Mouse (Mus musculus) fibroblast of lung, adult 2 months (primary cell): ENCODE measurements around the gene Ttc7b.

Experiments used
- DNase-seq: peaks from one replicate; pipeline ENCODE4 v3.0.0-alpha.2; 2011; ENCODE audit warnings: low read depth

Gene Ttc7b

GRCm38 (mm10) chr12:100520794-100521186 lies at the start of gene Ttc7b:
Ttc7b (minus strand) TSS chr12:100520826.
- DNase-seq = no peak

- no peak for DNase-seq
Observed at GRCm38 (mm10) chr12:100568831-100569230, 48.2 kb upstream of the Ttc7b start.

- DNase-seq = no peak
Observed at GRCm38 (mm10) chr12:100568105-100568504, 47.5 kb upstream of the Ttc7b start.

- no peak for DNase-seq
Observed at GRCm38 (mm10) chr12:100567627-100568026, 47.0 kb upstream of the Ttc7b start.

GRCm38 (mm10) chr12:100553675-100554074 lies 33.0 kb upstream of the Ttc7b start:
- DNase-seq = no peak

GRCm38 (mm10) chr12:100551972-100552371 lies 31.3 kb upstream of the Ttc7b start:
- no peak for DNase-seq

GRCm38 (mm10) chr12:100544194-100544567 lies 23.6 kb upstream of the Ttc7b start:
- DNase-seq = no peak

- no peak for DNase-seq
Observed at GRCm38 (mm10) chr12:100543437-100544193, 23.0 kb upstream of the Ttc7b start.

- DNase-seq = no peak
Observed at GRCm38 (mm10) chr12:100542494-100542893, 21.9 kb upstream of the Ttc7b start.

- DNase-seq = no peak
Observed at GRCm38 (mm10) chr12:100542076-100542475, 21.4 kb upstream of the Ttc7b start.

GRCm38 (mm10) chr12:100539158-100539714 lies 18.6 kb upstream of the Ttc7b start:
- no peak for DNase-seq

GRCm38 (mm10) chr12:100538445-100539157 lies 18.0 kb upstream of the Ttc7b start:
- DNase-seq = no peak

GRCm38 (mm10) chr12:100537091-100537490 lies 16.5 kb upstream of the Ttc7b start:
- DNase-seq = no peak

GRCm38 (mm10) chr12:100535028-100535427 lies 14.4 kb upstream of the Ttc7b start:
- no peak for DNase-seq

- DNase-seq = no peak
Observed at GRCm38 (mm10) chr12:100534028-100534427, 13.4 kb upstream of the Ttc7b start.

- DNase-seq = no peak
Observed at GRCm38 (mm10) chr12:100533209-100533608, 12.6 kb upstream of the Ttc7b start.

- DNase-seq = no peak
Observed at GRCm38 (mm10) chr12:100531740-100532139, 11.1 kb upstream of the Ttc7b start.

GRCm38 (mm10) chr12:100530871-100531270 lies 10.2 kb upstream of the Ttc7b start:
- no peak for DNase-seq

- DNase-seq = no peak
Observed at GRCm38 (mm10) chr12:100529651-100530050, 9.0 kb upstream of the Ttc7b start.

- peak; percentile 65 for DNase-seq
Observed at GRCm38 (mm10) chr12:100529172-100529571, 8.5 kb upstream of the Ttc7b start.

- DNase-seq = no peak
Observed at GRCm38 (mm10) chr12:100528246-100528645, 7.6 kb upstream of the Ttc7b start.

- DNase-seq = no peak
Observed at GRCm38 (mm10) chr12:100527753-100528152, 7.1 kb upstream of the Ttc7b start.

GRCm38 (mm10) chr12:100527241-100527640 lies 6.6 kb upstream of the Ttc7b start:
- no peak for DNase-seq
